Mouse (Mus musculus): Measurements from ENCODE around the gene Gm11627.

DNA sequence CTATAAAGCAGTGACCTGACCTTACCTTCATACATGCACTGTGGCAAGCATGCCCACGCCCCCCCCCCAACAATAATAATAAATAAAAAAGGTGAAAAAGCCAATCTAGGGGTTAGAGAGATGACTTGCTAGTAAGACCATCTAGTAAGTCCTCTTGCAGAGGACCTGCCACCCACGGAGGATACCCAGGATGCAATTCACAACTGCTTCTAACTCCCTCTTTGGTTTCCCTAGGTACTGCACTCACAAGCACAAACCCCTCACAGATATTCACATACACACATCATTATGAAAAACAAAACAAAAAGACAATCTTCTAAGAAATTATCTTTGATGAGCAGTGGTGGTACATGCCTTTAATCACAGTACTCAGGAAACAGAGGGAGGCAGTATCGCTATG, 27.2 kb downstream of the Gm11627 start:
- no peak for TF ChIP-seq POLR2A (IDR thresholded peaks at IDR 0.05; ENCODE audit: borderline replicate concordance, control insufficient read depth, low read depth, low read length)
- TF ChIP-seq CTCF (IDR thresholded peaks at IDR 0.05; ENCODE audit: control insufficient read depth, insufficient read depth, low read length) = no peak
